Mouse (Mus musculus) T-helper 1 cell (primary cell): ENCODE results near the gene Insig1.

Experiments
- in situ Hi-C: fragments of 300-600 bp; cut with MboI, MseI; formaldehyde crosslinking; loops from one replicate; pipeline ENCODE4 v1.15.1; 2025; ENCODE audit warnings: high pct_unique_total_duplicates

The Insig1 gene

GRCm38 (mm10) chr5:28118531-28118925, 47.4 kb downstream of the Insig1 start:
- in situ Hi-C loops, result no loop called here

- in situ Hi-C loops, result no loop called here
Observed at GRCm38 (mm10) chr5:28119576-28119975, 48.4 kb downstream of the Insig1 start.

GRCm38 (mm10) chr5:28122491-28123454, 51.6 kb downstream of the Insig1 start:
- in situ Hi-C loops, result no loop called here

- in situ Hi-C loops, result no loop called here
Observed at GRCm38 (mm10) chr5:28123455-28123825, 52.3 kb downstream of the Insig1 start.

GRCm38 (mm10) chr5:28124321-28125230, 53.4 kb downstream of the Insig1 start:
- in situ Hi-C loops, result no loop called here
